Mouse (Mus musculus): Measurements from ENCODE around the gene Pstpip1.

The Pstpip1 gene

GRCm38 (mm10) chr9:56152482-56153007, 62.8 kb downstream of the Pstpip1 start:
- no peak for DNase-seq

GRCm38 (mm10) chr9:56154572-56154971, 64.8 kb downstream of the Pstpip1 start:
- no peak for DNase-seq

- no peak for DNase-seq
These were observed 68.3 kb downstream of the Pstpip1 start for GRCm38 (mm10) chr9:56158077-56158476.

GRCm38 (mm10) chr9:56159456-56159855, 69.7 kb downstream of the Pstpip1 start:
- DNase-seq, result no peak

- peak; percentile 88 for DNase-seq
These were observed 70.8 kb downstream of the Pstpip1 start for GRCm38 (mm10) chr9:56160341-56161141.

GRCm38 (mm10) chr9:56165377-56165776, 75.6 kb downstream of the Pstpip1 start, which contains the start of gene Tspan3:
Gene Tspan3, minus strand, starts transcription at chr9:56165477.
- DNase-seq, result no peak

GRCm38 (mm10) chr9:56166161-56166560, 76.4 kb downstream of the Pstpip1 start:
- DNase-seq, result no peak

- no peak for DNase-seq
These were observed 77.9 kb downstream of the Pstpip1 start for GRCm38 (mm10) chr9:56167690-56168089.

GRCm38 (mm10) chr9:56175316-56175715, 85.6 kb downstream of the Pstpip1 start:
- DNase-seq, result no peak

GRCm38 (mm10) chr9:56177354-56177753, 87.6 kb downstream of the Pstpip1 start:
- no peak for DNase-seq
